Mouse (Mus musculus): ENCODE results near the gene Gja5.

The Gja5 gene

DNA sequence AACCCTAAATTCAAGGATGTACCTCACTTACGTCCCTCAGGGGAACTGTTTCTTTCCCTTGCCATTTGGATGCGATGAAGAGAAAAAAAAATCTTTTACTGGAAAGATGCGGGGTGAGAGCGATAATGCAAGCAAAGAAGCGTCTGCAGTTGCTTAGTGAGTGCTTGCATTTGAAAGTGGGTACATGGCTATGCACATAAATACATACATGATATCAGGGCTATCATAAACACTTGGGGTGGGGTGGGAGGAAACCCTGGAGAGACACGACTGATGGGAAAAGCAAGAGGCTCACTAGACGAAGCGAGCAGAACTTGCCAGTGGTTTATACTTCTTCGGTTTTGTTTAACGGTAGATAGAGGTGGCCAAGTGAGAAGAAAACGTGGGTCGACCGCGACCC, at the start of gene Gja5:
Gene Gja5 (plus strand): TSS at position 301 of the 400 bp plus-strand sequence.
- no peak for DNase-seq

DNA sequence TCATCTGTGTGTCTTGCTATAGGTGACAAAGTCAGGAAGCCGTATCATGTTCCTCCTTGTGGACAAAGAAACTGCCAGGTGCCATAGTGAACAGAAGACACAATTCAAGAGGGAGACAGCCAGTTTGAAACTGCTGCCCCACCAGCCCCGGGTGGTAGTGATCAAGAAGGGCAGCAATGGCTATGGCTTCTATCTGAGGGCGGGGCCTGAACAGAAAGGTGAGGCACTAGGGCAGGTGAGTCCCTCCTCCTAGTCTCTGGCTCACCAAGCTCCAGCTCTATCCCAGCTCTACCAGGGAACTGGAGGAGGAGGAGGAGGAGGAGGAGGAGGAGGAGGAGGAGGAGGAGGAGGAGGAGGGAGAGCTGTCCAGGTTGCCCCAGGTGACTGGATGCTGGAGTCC, 48.7 kb upstream of the Gja5 start:
- no peak for DNase-seq

GRCm38 (mm10) chr3:96860498-96860897, 44.0 kb upstream of the Gja5 start:
- DNase-seq: no peak

DNA sequence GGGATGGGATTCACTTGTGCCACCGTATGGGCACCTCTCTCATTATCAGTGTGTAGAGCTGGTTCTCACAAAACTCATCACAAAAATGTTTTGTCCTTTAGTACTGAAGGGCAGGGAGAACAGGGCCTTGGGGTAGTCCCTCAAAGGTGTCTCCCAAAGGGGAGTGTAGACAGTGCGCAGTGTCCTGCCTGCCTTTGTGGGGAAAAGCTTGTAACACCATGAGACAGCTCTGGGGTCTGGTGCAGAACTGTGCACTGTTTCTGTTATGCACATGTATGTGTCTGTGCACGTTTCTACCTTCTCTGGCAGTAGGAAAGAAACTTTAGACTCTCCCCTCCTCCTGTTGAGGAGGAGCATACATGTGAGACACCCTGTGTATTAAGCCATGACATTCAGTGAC, 36.6 kb upstream of the Gja5 start:
- no peak for DNase-seq

- no peak for DNase-seq
Measured at GRCm38 (mm10) chr3:96868566-96868965, 35.9 kb upstream of the Gja5 start.

DNA sequence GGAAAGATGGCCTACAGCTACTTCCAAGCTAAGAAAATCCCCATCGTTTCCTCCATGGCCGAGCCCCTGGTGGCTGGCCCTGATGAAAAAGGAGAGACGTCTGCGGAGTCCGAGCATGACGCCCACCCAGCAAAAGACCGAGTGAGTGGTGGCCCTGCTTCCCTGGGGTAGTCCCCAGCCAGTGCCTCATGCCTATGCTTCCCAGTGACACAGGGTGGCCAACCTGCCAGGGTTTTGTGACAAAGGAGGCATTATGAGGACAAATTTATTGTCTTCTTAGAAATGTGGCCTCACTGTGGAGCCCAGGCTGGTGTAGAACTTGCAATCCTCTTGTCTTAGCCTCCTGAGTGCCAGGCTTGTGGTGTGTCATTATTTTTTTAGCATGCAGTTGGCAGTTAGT, 35.4 kb upstream of the Gja5 start:
- DNase-seq: no peak

DNA sequence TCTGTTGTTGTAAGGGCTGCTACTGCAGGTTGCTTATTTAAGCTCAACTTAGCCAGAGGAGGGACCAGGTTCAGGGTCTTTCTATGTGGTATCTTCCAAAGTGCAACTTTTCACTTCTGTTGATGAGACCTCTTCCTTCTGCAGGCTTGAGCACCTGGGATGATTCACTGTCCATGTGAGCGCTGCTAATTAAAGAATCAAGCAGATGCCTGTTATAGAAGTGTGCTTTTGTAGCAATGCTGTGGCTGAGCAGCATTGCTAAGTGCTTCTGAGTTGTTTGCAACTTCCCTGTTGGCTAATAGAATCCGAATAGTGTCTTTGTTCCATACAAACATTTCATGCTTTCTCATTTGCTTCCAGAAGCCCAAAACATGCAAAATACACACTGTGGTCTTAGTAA, 34.2 kb upstream of the Gja5 start:
- no peak for DNase-seq

GRCm38 (mm10) chr3:96871070-96871469, 33.4 kb upstream of the Gja5 start:
- no peak for DNase-seq

DNA sequence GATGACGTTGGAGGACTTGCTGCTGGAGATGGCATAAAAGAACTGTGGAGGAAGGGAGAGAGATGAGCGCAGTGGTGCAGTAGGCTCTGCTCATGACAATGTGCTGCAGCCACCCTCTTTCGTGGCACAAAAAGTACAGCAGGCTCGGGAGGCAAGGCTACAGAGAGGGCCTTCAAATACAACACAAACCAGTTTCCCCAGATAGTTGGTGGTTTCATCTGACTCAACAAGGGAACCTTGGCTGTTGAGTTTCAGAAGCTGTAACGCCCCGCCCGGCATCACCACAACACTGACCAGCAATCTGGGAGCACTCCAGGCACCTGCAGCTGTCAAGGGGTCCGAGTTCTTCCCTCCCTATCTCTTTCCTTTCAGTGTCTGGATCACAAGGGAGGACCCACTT, 32.0 kb upstream of the Gja5 start:
- no peak for DNase-seq

- no peak for DNase-seq
Measured at GRCm38 (mm10) chr3:96874808-96875571, 29.5 kb upstream of the Gja5 start.

GRCm38 (mm10) chr3:96879536-96879935, 25.0 kb upstream of the Gja5 start:
- DNase-seq: no peak

GRCm38 (mm10) chr3:96880385-96880784, 24.1 kb upstream of the Gja5 start:
- no peak for DNase-seq

DNA sequence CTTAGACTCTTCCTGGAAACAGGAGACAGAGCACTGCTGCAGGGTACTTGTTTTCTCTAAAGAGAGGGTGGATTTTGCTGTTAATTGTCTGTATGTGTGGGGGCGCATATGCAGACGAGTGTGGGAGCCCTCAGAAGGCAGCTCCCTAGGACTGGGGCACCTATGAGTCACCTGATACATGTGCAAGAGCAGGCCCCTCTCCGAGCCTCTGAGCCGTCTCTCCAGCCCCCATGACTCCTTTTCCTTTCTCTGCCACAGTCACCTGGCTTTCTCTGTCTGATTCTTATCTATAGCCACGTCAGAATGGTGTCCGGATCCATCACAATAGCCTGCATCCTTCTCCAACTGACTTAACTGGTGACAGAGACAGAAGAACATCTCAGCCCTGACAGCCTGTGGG, 22.9 kb upstream of the Gja5 start:
- no peak for DNase-seq

- no peak for DNase-seq
Measured at GRCm38 (mm10) chr3:96882061-96882849, 22.2 kb upstream of the Gja5 start.

DNA sequence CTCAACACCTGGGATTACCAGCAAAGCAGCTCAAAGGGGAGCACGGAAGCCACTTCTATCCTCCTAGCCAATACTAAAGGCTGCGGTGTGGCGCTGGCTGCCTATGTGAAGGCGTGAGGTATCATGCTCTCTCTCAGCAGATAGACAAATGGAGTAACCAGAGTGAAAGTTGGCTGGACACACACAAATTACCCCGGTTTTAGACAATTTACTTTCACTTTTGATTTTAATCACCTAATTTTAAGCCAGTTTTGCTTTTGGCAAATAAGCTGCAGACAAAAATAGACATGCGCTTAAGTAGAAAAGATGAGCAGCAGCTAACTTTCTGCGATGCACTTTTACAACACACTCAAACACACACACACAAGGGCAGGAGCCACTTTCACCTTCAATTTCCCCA, 20.8 kb upstream of the Gja5 start:
- no peak for DNase-seq

DNA sequence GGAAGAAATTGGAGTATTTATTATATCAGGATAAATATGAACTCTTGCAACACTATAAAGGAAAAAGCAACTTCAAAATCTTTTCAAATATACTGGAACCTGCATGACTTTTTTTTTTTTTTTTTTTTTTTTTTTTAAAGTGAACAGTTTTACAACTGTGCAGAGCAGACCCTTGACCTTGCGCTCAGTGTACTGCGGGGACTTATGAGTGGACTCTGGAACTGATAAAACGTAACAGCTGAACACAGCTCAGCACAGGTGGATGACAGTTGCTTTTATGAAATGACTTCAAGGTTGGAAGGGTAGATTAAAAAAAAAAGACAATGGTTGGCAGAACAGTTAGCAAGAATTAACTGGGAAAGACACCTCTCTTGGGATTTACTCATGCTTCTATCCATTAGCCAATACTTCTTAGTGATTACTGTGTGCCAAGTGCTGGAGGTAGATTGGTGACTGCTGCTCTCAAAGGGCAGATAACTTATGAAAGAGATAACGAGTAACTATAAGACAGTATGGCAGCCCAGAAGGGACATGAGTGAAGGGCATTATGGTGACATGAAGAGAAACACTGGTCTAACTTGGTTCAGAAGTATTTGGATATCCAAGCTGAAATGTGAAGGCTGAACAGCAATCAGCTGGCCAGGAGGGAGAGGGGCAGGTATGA, 2.0 kb upstream of the Gja5 start:
- DNase-seq: no peak

- peak; percentile 93 for DNase-seq
Measured at GRCm38 (mm10) chr3:96904851-96905541, 503 bp downstream of the Gja5 start, which contains the start of gene Gpr89. Gene Gpr89, minus strand, starts transcription at chr3:96905346.

DNA sequence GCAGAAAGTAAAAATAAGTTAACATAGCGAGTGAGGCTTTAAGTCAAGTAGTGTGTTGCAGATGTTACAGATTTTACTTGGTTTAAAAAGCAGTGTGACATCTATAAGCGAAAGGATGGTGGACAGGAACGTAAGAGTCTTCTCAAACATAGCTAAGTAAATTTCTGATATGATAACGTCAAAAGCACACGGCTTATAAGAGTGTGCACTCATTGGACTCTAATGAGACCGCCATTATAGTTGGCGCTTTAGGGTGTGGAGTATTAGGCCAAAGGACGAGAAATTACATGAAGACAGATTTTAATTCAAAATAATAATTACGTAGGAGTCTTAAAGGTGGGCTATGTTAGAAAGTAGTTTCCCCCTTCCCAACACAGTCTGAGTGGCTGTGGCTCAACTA, 1.1 kb downstream of the Gja5 start:
- DNase-seq: no peak

DNA sequence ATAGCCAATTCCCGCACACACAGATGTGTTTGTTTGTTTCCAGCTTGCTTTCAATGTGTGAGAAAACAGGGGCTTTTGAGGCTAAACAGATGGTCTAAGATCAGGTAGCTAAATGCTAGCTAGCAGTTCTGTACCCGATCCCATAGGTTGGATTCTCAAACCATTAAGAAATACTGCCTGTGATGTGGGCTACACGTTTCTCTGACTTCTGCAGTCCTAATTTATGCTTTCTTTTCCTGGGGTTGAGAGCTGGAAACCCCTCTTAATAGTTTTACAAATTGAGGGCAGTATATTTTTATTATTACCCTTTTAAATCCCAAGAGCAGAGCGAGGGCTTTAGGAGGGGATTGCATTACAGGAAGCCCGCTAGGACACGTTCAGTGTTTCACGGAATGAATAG, 16.5 kb downstream of the Gja5 start:
- DNase-seq: no peak

- DNase-seq: no peak
Measured at GRCm38 (mm10) chr3:96924631-96925030, 20.1 kb downstream of the Gja5 start.

GRCm38 (mm10) chr3:96925920-96926319, 21.4 kb downstream of the Gja5 start, which contains the start of gene Gja8:
Gene Gja8, minus strand, starts transcription at chr3:96926020.
- DNase-seq: no peak

- DNase-seq: no peak
Measured at GRCm38 (mm10) chr3:96931261-96931681, 26.8 kb downstream of the Gja5 start.

DNA sequence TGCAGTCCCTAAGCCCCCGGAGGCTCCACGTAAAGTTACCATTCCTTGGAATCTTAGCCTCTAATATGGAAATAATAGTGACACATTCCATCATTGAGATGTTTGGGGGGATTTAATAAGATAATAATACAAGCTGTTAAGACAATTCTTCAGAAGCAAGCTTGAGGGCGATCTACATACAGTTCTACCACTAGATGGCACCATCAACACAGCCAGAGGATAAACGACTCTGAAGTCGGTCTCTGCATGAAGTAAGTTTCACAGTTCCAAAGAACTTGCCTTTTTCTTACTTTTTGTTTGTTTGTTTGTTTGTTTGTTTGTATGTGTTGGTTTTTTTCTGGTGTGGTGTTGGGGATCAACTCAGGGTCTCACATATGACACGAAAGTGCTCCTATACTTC, 31.7 kb downstream of the Gja5 start:
- DNase-seq: peak; percentile 8
